Mouse (Mus musculus): ENCODE data around the gene Akap3. TPM values are rescaled to one million over a fixed set of nuclear protein-coding genes. Genes with fewer than 3 reads are reported as not detected.

Gene Akap3
- polyA plus RNA-seq, 1 experiment, result 0.02 TPM

GRCm38 (mm10) chr6:126815206-126815750 is 37.6 kb upstream of the Akap3 start:
- Histone ChIP-seq H3K4me2 (ENCODE audit: low read depth) (no peak overlapping the region), H3K36me3 (ENCODE audit: control insufficient read depth, insufficient read depth) (no peaks in the 10 kb centered on the region), H3ac (ENCODE audit: control insufficient read depth, insufficient read length) (no peak overlapping the region), H3K27me3 (ENCODE audit: control insufficient read depth, insufficient read depth, insufficient read length) (peaks cover 5% of the 10 kb centered on the region), H3K4me3 (no peak overlapping the region), H3K79me2 (ENCODE audit: control insufficient read depth, insufficient read depth) (no peaks in the 10 kb centered on the region)
- no peak for TF ChIP-seq TCF3 (IDR thresholded peaks at IDR 0.05; ENCODE audit: insufficient read length, low read depth)
- no peak for TF ChIP-seq CEBPB (IDR thresholded peaks at IDR 0.05; ENCODE audit: insufficient read depth, poor library complexity, severe bottlenecking)
- TF ChIP-seq MYOG (IDR thresholded peaks at IDR 0.05; ENCODE audit: control insufficient read depth in 1 of 3, insufficient read depth in 1 of 3, insufficient read length in 2 of 3, low read depth in 2 of 3), result no peak
- TF ChIP-seq MYOD1 (IDR thresholded peaks at IDR 0.05; ENCODE audit: control insufficient read depth in 1 of 3, insufficient read length in 2 of 3, low read depth in 2 of 3), result no peak
- TF ChIP-seq POLR2AphosphoS2 (IDR thresholded peaks at IDR 0.05; ENCODE audit: insufficient read length, low read depth), result no peak
- TF ChIP-seq POLR2A (IDR thresholded peaks at IDR 0.05; ENCODE audit: insufficient read length, low read depth), result no peak

- Histone ChIP-seq H3ac (ENCODE audit: control insufficient read depth, insufficient read length) (no peak overlapping the region), H3K79me2 (ENCODE audit: control insufficient read depth, insufficient read depth) (no peaks in the 10 kb centered on the region), H3K4me2 (ENCODE audit: low read depth) (no peak overlapping the region), H3K36me3 (ENCODE audit: control insufficient read depth, insufficient read depth) (peaks cover 5% of the 10 kb centered on the region), H3K4me3 (no peak overlapping the region), H3K27me3 (ENCODE audit: control insufficient read depth, insufficient read depth, insufficient read length) (no peaks in the 10 kb centered on the region)
- TF ChIP-seq SRF (IDR thresholded peaks at IDR 0.05; ENCODE audit: control insufficient read depth, insufficient read length, low read depth), result no peak
- TF ChIP-seq USF1 (IDR thresholded peaks at IDR 0.05; ENCODE audit: low read depth), result no peak
- TF ChIP-seq MAX (IDR thresholded peaks at IDR 0.05; ENCODE audit: low read depth), result no peak
- TF ChIP-seq POLR2AphosphoS2 (IDR thresholded peaks at IDR 0.05; ENCODE audit: insufficient read length, low read depth), result no peak
- no peak for TF ChIP-seq MYOG (IDR thresholded peaks at IDR 0.05; ENCODE audit: control insufficient read depth in 1 of 3, insufficient read depth in 1 of 3, insufficient read length in 2 of 3, low read depth in 2 of 3)
- no peak for TF ChIP-seq TCF12 (IDR thresholded peaks at IDR 0.05; ENCODE audit: insufficient read depth, poor library complexity, severe bottlenecking)
- TF ChIP-seq POLR2A (IDR thresholded peaks at IDR 0.05; ENCODE audit: insufficient read length, low read depth), result no peak
- no peak for TF ChIP-seq CEBPB (IDR thresholded peaks at IDR 0.05; ENCODE audit: insufficient read depth, poor library complexity, severe bottlenecking)
- TF ChIP-seq REST (IDR thresholded peaks at IDR 0.05; ENCODE audit: insufficient read depth, insufficient read length), result no peak
- no peak for TF ChIP-seq E2F4 (IDR thresholded peaks at IDR 0.05; ENCODE audit: insufficient read depth)
- TF ChIP-seq MYOD1 (IDR thresholded peaks at IDR 0.05; ENCODE audit: control insufficient read depth in 1 of 3, insufficient read length in 2 of 3, low read depth in 2 of 3), result no peak
These were observed 36.6 kb upstream of the Akap3 start for GRCm38 (mm10) chr6:126816338-126816737.

DNA sequence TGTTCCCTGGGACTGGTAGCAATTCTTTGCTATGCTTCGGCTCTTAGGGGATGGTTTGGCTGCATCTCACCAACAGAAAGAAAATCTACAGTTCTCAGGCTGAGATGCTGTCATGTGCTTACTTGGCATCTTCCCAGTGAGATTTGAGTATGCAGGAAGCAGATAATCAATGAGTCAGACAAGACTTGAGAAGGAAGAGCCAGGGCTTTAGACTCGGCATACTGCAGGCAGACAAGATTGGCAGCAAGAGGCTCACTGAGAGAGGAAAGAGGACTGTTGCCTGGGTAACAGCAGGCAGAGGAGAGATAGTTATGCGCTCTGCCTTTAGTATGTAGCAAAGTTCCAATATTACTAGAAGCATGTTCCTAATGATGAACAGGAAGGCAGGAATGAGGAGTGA is 29.8 kb upstream of the Akap3 start:
- Histone ChIP-seq H3K4me3 (no peak overlapping the region), H3K27me3 (ENCODE audit: control insufficient read depth, insufficient read depth, insufficient read length) (no peaks in the 10 kb centered on the region), H3K36me3 (ENCODE audit: control insufficient read depth, insufficient read depth) (peaks cover 19% of the 10 kb centered on the region), H3K4me2 (ENCODE audit: low read depth) (no peak overlapping the region), H3ac (ENCODE audit: control insufficient read depth, insufficient read length) (no peak overlapping the region), H3K79me2 (ENCODE audit: control insufficient read depth, insufficient read depth) (no peaks in the 10 kb centered on the region)
- no peak for TF ChIP-seq E2F4 (IDR thresholded peaks at IDR 0.05; ENCODE audit: insufficient read depth)
- no peak for TF ChIP-seq MYOG (IDR thresholded peaks at IDR 0.05; ENCODE audit: control insufficient read depth in 1 of 3, insufficient read depth in 1 of 3, insufficient read length in 2 of 3, low read depth in 2 of 3)
- no peak for TF ChIP-seq CEBPB (IDR thresholded peaks at IDR 0.05; ENCODE audit: insufficient read depth, poor library complexity, severe bottlenecking)
- no peak for TF ChIP-seq TCF3 (IDR thresholded peaks at IDR 0.05; ENCODE audit: insufficient read length, low read depth)
- no peak for TF ChIP-seq MAX (IDR thresholded peaks at IDR 0.05; ENCODE audit: low read depth)
- TF ChIP-seq TCF12 (IDR thresholded peaks at IDR 0.05; ENCODE audit: insufficient read depth, poor library complexity, severe bottlenecking), result no peak
- no peak for TF ChIP-seq USF1 (IDR thresholded peaks at IDR 0.05; ENCODE audit: low read depth)
- TF ChIP-seq REST (IDR thresholded peaks at IDR 0.05; ENCODE audit: insufficient read depth, insufficient read length), result no peak
- no peak for TF ChIP-seq MYOD1 (IDR thresholded peaks at IDR 0.05; ENCODE audit: control insufficient read depth in 1 of 3, insufficient read length in 2 of 3, low read depth in 2 of 3)

GRCm38 (mm10) chr6:126836628-126837027 is 16.3 kb upstream of the Akap3 start:
- Histone ChIP-seq H3K79me2 (ENCODE audit: control insufficient read depth, insufficient read depth) (no peaks in the 10 kb centered on the region), H3K4me3 (no peak overlapping the region), H3K36me3 (ENCODE audit: control insufficient read depth, insufficient read depth) (peaks cover 19% of the 10 kb centered on the region), H3ac (ENCODE audit: control insufficient read depth, insufficient read length) (no peak overlapping the region), H3K27me3 (ENCODE audit: control insufficient read depth, insufficient read depth, insufficient read length) (no peaks in the 10 kb centered on the region), H3K4me2 (ENCODE audit: low read depth) (no peak overlapping the region)
- TF ChIP-seq USF1 (IDR thresholded peaks at IDR 0.05; ENCODE audit: low read depth), result no peak
- no peak for TF ChIP-seq CEBPB (IDR thresholded peaks at IDR 0.05; ENCODE audit: insufficient read depth, poor library complexity, severe bottlenecking)
- TF ChIP-seq MAX (IDR thresholded peaks at IDR 0.05; ENCODE audit: low read depth), result no peak
- TF ChIP-seq E2F4 (IDR thresholded peaks at IDR 0.05; ENCODE audit: insufficient read depth), result no peak
- no peak for TF ChIP-seq REST (IDR thresholded peaks at IDR 0.05; ENCODE audit: insufficient read depth, insufficient read length)
- TF ChIP-seq POLR2A (IDR thresholded peaks at IDR 0.05; ENCODE audit: insufficient read length, low read depth), result no peak
- no peak for TF ChIP-seq SRF (IDR thresholded peaks at IDR 0.05; ENCODE audit: control insufficient read depth, insufficient read length, low read depth)
- TF ChIP-seq MYOD1 (IDR thresholded peaks at IDR 0.05; ENCODE audit: control insufficient read depth in 1 of 3, insufficient read length in 2 of 3, low read depth in 2 of 3), result no peak
- TF ChIP-seq POLR2AphosphoS2 (IDR thresholded peaks at IDR 0.05; ENCODE audit: insufficient read length, low read depth), result no peak
- no peak for TF ChIP-seq TCF12 (IDR thresholded peaks at IDR 0.05; ENCODE audit: insufficient read depth, poor library complexity, severe bottlenecking)

Measured in myocyte (in vitro differentiated cells).